28 mouse cellular contexts compared by ENCODE assay signal in the genomic region with DNA sequence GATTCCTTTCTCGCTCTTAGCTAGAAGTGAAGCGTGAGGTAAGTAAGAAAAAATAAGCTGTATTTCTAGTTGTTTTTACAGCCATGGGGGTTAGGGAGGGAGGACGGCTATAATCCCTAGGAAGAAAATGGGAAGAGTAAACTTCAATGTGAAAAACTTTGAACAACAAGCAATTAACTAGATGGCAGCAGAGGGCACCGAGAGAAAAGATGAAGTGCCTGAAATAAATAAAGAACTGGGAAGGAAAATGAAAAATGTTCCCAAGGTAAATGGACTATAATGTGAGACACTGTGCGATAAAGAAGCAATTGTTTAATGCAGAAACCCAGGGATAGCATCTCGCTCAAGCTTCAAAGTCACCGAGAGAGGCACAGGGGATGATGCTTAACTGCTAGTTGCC.
"Had no signal": no experiment of that assay in that cellular context is flagged by ENCODE, and none has a peak within 500 bp of the region (broad histone marks: within the 10 kb centered on the region; RNA-seq: fewer than 3 reads in every experiment).

No protein-coding gene starts in this region.

- H3K9me3 ChIP-seq: embryonic facial prominence, embryonic 10.5 days; embryonic facial prominence, embryonic 12.5 days; embryonic facial prominence, embryonic 13.5 days; embryonic facial prominence, embryonic 15.5 days; forebrain, embryonic 10.5 days; forebrain, embryonic 12.5 days; forebrain, embryonic 13.5 days; forebrain, embryonic 15.5 days had no signal

- DNase-seq: cerebellum, adult 2 months; cerebellum, adult 8-10 months; cerebellum, adult 9-10 months; cerebellum, adult 9-11 months; cerebellum, postnatal 10 days; cerebellum, postnatal 14 days; cerebellum, postnatal 25 days; cerebellum, postnatal 36 days; embryo, embryonic 11 days; forebrain, postnatal 0 days; gastrocnemius, adult 2 months; gastrocnemius, postnatal 10 days; gastrocnemius, postnatal 14 days; gastrocnemius, postnatal 25 days; gastrocnemius, postnatal 36 days; heart, adult 11 months; heart, adult 18-20 months had no signal

- H3K27me3 ChIP-seq: embryonic facial prominence, embryonic 12.5 days; embryonic facial prominence, embryonic 13.5 days; embryonic facial prominence, embryonic 15.5 days; forebrain, embryonic 12.5 days; forebrain, embryonic 13.5 days; forebrain, embryonic 15.5 days had no signal

- H3K36me3 ChIP-seq: embryonic facial prominence, embryonic 10.5 days; embryonic facial prominence, embryonic 12.5 days; embryonic facial prominence, embryonic 13.5 days; embryonic facial prominence, embryonic 15.5 days; forebrain, embryonic 10.5 days; forebrain, embryonic 12.5 days; forebrain, embryonic 15.5 days had no signal

- ATAC-seq: forebrain, embryonic 13.5 days; forebrain, embryonic 14.5 days; forebrain, embryonic 15.5 days; forebrain, embryonic 16.5 days; forebrain, postnatal 0 days had no signal

- H3K4me2 ChIP-seq: embryonic facial prominence, embryonic 12.5 days; embryonic facial prominence, embryonic 13.5 days; embryonic facial prominence, embryonic 15.5 days; forebrain, embryonic 12.5 days; forebrain, embryonic 13.5 days; forebrain, embryonic 15.5 days had no signal

- H3K9ac ChIP-seq: embryonic facial prominence, embryonic 12.5 days; embryonic facial prominence, embryonic 13.5 days; embryonic facial prominence, embryonic 15.5 days; forebrain, embryonic 12.5 days; forebrain, embryonic 13.5 days; forebrain, embryonic 15.5 days; forebrain, postnatal 0 days had no signal

- H3K4me1 ChIP-seq: embryonic facial prominence, embryonic 10.5 days; embryonic facial prominence, embryonic 12.5 days; embryonic facial prominence, embryonic 13.5 days; embryonic facial prominence, embryonic 15.5 days; forebrain, embryonic 10.5 days; forebrain, embryonic 12.5 days; forebrain, embryonic 13.5 days; forebrain, embryonic 15.5 days had no signal

- H3K27ac ChIP-seq: embryonic facial prominence, embryonic 10.5 days; embryonic facial prominence, embryonic 12.5 days; embryonic facial prominence, embryonic 13.5 days; embryonic facial prominence, embryonic 15.5 days; forebrain, embryonic 10.5 days; forebrain, embryonic 12.5 days; forebrain, embryonic 13.5 days; forebrain, embryonic 15.5 days; gastrocnemius, adult 2 months had no signal

- H3K4me3 ChIP-seq: embryonic facial prominence, embryonic 10.5 days; embryonic facial prominence, embryonic 12.5 days; embryonic facial prominence, embryonic 13.5 days; embryonic facial prominence, embryonic 15.5 days; erythroblast, embryonic 14.5 days; forebrain, embryonic 10.5 days; forebrain, embryonic 12.5 days; forebrain, embryonic 13.5 days; forebrain, embryonic 15.5 days; gastrocnemius, adult 2 months had no signal
